Mouse (Mus musculus) MEL (cell line): ENCODE measurements around the gene Erh.

Experiments
- CTCF ChIP-seq, 3 experiments: IDR thresholded peaks in 2 of 3; conservative IDR thresholded peaks in 1 of 3; 2 replicates each; pipeline ENCODE4 v1.5.1; 2011 to 2012; ENCODE audit warnings: low read length in 3 of 3, low read depth in 2 of 3, mild to moderate bottlenecking in 2 of 3, improper control_type of control experiment in 1 of 3, inconsistent platforms in 1 of 3, mixed read lengths in 1 of 3, moderate library complexity in 1 of 3; ENCODE audit not compliant: control insufficient read depth in 1 of 3, insufficient read depth in 1 of 3, poor library complexity in 1 of 3, severe bottlenecking in 1 of 3
- ELF1 ChIP-seq: IDR thresholded peaks from 2 replicates; pipeline ENCODE4 v1.6.1; 2014; ENCODE audit warnings: low read depth, mild to moderate bottlenecking, inconsistent platforms, low read length, improper control_type of control experiment, moderate library complexity
- GATA1 ChIP-seq: IDR thresholded peaks from 2 replicates; pipeline ENCODE4 v1.6.1; 2011; ENCODE audit warnings: low read depth, low read length, improper control_type of control experiment
- MAFK ChIP-seq: IDR thresholded peaks from 2 replicates; pipeline ENCODE4 v1.6.1; 2011; ENCODE audit warnings: low read depth, mild to moderate bottlenecking, low read length, improper control_type of control experiment, borderline replicate concordance
- MEF2A ChIP-seq: IDR thresholded peaks from 2 replicates; pipeline ENCODE4 v1.6.1; 2014; ENCODE audit warnings: low read depth, mild to moderate bottlenecking, inconsistent platforms, low read length, improper control_type of control experiment; ENCODE audit not compliant: poor library complexity, insufficient replicate concordance, severe bottlenecking; ENCODE audit errors: extremely low read depth
- MXI1 ChIP-seq: IDR thresholded peaks from 2 replicates; pipeline ENCODE4 v1.6.1; 2011; ENCODE audit warnings: mild to moderate bottlenecking, low read depth, low read length, improper control_type of control experiment
- MYB ChIP-seq: IDR thresholded peaks from 2 replicates; pipeline ENCODE4 v1.6.1; 2011; ENCODE audit warnings: mild to moderate bottlenecking, low read depth, low read length, improper control_type of control experiment
- NELFE ChIP-seq: IDR thresholded peaks from 2 replicates; pipeline ENCODE4 v1.6.1; 2011; ENCODE audit warnings: low read depth, low read length, improper control_type of control experiment
- POLR2A ChIP-seq, 2 experiments: IDR thresholded peaks; 2 replicates each; pipeline ENCODE4 v1.6.1; 2011 to 2012; ENCODE audit warnings: low read length in 2 of 2, mild to moderate bottlenecking in 2 of 2, control low read depth in 1 of 2, improper control_type of control experiment in 1 of 2, low read depth in 1 of 2, moderate library complexity in 1 of 2; ENCODE audit not compliant: control insufficient read depth in 1 of 2, insufficient read depth in 1 of 2, poor library complexity in 1 of 2
- SIN3A ChIP-seq: IDR thresholded peaks from 2 replicates; pipeline ENCODE4 v1.6.1; 2012; ENCODE audit warnings: low read length, improper control_type of control experiment, inconsistent platforms
- TCF12 ChIP-seq: IDR thresholded peaks from 2 replicates; pipeline ENCODE4 v1.6.1; 2014; ENCODE audit warnings: low read depth, mild to moderate bottlenecking, inconsistent platforms, low read length, improper control_type of control experiment, moderate library complexity
- UBTF ChIP-seq: IDR thresholded peaks from 2 replicates; pipeline ENCODE4 v1.6.1; 2012; ENCODE audit warnings: low read depth, mild to moderate bottlenecking, inconsistent platforms, low read length, improper control_type of control experiment, moderate library complexity, borderline replicate concordance; ENCODE audit not compliant: insufficient read depth
- ZC3H11A ChIP-seq: IDR thresholded peaks from 2 replicates; pipeline ENCODE4 v1.6.1; 2012; ENCODE audit warnings: low read depth, mild to moderate bottlenecking, inconsistent platforms, low read length, improper control_type of control experiment
- ZMIZ1 ChIP-seq: IDR thresholded peaks from 2 replicates; pipeline ENCODE4 v1.6.1; 2012; ENCODE audit warnings: low read depth, mild to moderate bottlenecking, inconsistent platforms, low read length, improper control_type of control experiment, moderate library complexity

DNA sequence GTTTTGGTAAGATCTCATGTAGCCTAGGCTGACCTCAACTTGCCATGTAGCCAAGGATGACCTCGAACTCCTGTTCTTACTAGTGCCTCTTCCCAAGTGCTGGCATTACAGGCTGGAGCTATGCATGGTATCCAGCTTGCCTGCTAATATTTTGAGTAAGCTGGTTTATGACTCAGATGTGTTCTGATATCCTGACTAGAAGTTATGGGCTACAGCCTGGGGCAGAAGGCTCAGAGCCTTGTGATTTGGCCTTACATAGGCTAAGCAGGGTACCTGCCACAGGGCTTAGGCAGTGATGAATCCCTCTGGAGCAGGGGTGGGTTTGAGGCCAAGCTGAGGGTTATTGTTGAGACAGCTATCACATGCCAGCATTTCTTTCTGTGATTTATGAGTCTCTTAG, 35.6 kb downstream of the Erh start:
- TF ChIP-seq MXI1 (no peak), POLR2A (IDR thresholded peaks at IDR 0.05; ENCODE audit: control insufficient read depth in 1 of 2, insufficient read depth in 1 of 2, low read depth in 1 of 2, low read length in 2 of 2, poor library complexity in 1 of 2) (no peak), CTCF (IDR thresholded peaks at IDR 0.05 in 2 of 3, conservative IDR thresholded peaks at IDR 0.05 in 1 of 3; ENCODE audit: control insufficient read depth in 1 of 3, insufficient read depth in 1 of 3, low read depth in 2 of 3, low read length in 3 of 3, poor library complexity in 1 of 3, severe bottlenecking in 1 of 3) (no peak), UBTF (no peak), GATA1 (no peak), NELFE (no peak), SIN3A (no peak), MAFK (no peak), TCF12 (no peak), ZC3H11A (no peak), MYB (no peak), ZMIZ1 (no peak), MEF2A (no peak), ELF1 (no peak)
